Mouse (Mus musculus) E14TG2a.4 (cell line): ENCODE data around the gene Tuba1c.
A peak's percentile ranks its signal among the peaks of the same experiment; 100 is the strongest.

Experiments used
- H3K27me3 ChIP-seq: 2 replicates; pipeline ENCODE4 v1.6.1; 2014; ENCODE audit warnings: low read length, control low read depth; ENCODE audit not compliant: insufficient read depth
- H3K36me3 ChIP-seq: 2 replicates; pipeline ENCODE4 v1.6.1; 2014; ENCODE audit warnings: low read length, control low read depth; ENCODE audit not compliant: insufficient read depth
- H3K4me1 ChIP-seq: replicated peaks from 2 replicates; pipeline ENCODE4 v1.6.1; 2014; ENCODE audit warnings: low read depth, low read length, control low read depth
- H3K4me3 ChIP-seq: replicated peaks from 2 replicates; pipeline ENCODE4 v1.5.1; 2014; ENCODE audit warnings: mild to moderate bottlenecking, low read length
- H3K9me3 ChIP-seq: 2 replicates; pipeline ENCODE4 v1.6.1; 2014; ENCODE audit warnings: low read length, control low read depth
- CTCF ChIP-seq: conservative IDR thresholded peaks from 2 replicates; pipeline ENCODE4 v1.5.1; 2014; ENCODE audit warnings: low read length
- NANOG ChIP-seq: IDR thresholded peaks from 2 replicates; pipeline ENCODE4 v1.6.1; 2014; ENCODE audit warnings: borderline replicate concordance, low read length, mixed read lengths
- POU5F1 ChIP-seq: IDR thresholded peaks from 2 replicates; pipeline ENCODE4 v1.6.1; 2014; ENCODE audit warnings: low read length, borderline replicate concordance

The Tuba1c gene

DNA sequence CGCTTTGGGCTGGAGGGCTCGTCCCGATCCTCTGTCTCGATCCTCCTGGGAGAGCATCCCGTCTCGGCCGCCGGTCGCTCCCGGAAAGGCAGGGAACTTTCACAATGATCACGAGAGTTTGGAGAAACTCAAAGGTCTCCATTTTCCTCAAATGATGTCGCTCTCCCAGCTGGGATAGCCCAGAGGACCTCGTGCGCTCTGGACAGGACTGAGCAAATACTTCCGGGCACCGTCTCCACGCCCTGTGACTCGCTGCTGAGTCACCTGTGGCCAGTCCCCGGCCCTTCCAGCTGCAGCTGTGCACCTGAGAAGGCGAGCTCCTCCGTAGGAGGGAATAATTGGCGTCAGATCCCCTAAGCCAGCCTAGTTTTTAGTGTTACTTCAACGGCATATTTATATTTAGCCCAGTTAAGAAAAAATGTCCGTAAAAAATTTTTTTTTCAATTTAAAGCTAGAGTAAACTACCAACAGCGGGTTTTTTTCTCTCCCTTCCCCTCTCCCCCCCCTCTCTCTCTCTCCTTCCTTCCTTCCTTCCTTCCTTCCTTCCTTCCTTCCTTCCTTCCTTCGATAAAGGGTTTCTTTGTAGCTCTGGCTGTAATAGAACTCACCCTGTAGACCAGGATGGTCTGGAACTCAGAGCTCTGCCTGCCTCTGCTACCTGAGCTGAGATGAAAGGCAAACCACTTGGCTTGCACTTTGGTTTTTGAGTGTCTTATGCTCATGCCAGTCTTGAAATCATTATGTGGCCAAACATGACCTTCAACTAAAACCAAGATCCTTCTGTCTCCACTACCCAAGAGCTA lies 1.1 kb downstream of the Tuba1c start:
- Histone ChIP-seq H3K4me3 (peak overlapping the region; percentile 97), H3K9me3 (no peaks in the 10 kb centered on the region), H3K4me1 (peaks cover 51% of the 10 kb centered on the region), H3K36me3 (peaks cover 38% of the 10 kb centered on the region), H3K27me3 (no peaks in the 10 kb centered on the region)
- TF ChIP-seq POU5F1 (no peak), CTCF (no peak), NANOG (no peak)

DNA sequence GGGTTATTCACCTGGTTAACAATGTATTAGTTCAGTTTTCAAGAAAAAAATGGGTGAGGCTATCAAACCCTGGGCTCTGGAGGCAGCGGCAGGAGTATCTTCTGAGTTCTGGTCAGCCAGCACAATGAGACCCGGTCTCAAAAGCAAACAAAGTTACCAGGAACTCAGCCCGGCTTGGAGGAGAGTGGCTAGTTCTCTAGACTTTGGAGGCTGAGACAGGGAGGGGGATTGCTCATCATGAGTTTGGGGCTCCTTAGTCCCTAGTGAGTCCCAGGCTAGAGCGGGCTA lies 1.6 kb downstream of the Tuba1c start:
- no peak for TF ChIP-seq NANOG
- no peaks in the 10 kb centered on the region for H3K27me3 ChIP-seq
- no peaks in the 10 kb centered on the region for H3K9me3 ChIP-seq
- peak overlapping the region; percentile 97 for H3K4me3 ChIP-seq
- H3K36me3 ChIP-seq, result peaks cover 43% of the 10 kb centered on the region
- peaks cover 54% of the 10 kb centered on the region for H3K4me1 ChIP-seq

DNA sequence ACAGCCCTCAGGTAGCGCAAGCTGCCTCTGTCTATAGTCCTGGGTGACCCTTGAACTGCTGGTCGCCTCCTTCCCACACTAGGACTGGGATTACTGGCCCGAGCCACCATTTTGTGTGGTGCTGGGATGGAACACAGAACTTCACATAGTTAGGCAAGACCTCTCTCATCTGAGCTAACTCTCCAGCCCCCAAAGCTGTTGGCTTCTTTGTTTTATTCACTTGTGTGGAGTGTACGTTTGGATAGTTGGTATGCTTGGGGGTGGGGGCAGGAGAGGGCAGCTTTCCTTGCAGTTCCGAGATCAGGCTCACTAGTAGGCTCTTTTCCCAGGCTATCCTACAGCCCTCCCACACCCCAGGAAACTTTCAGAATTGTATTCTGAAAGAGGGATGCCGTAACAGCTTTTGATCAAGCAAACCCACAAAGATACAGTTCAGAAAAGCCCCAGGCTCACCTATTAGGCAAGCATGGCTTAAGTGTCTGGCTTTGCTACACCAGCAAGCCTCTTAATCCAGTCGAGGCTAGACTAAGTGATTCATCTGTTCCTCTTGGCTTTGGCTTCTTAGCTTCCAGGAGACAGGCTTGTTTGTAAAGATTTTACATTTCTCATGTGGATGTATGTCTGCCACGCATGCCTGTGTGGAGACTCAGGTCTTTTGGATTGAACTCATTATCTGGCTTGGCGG lies 2.5 kb downstream of the Tuba1c start:
- Histone ChIP-seq H3K4me1 (peaks cover 57% of the 10 kb centered on the region), H3K9me3 (no peaks in the 10 kb centered on the region), H3K36me3 (peaks cover 50% of the 10 kb centered on the region), H3K4me3 (peak overlapping the region; percentile 97), H3K27me3 (no peaks in the 10 kb centered on the region)
- TF ChIP-seq CTCF (no peak), POU5F1 (no peak), NANOG (no peak)

DNA sequence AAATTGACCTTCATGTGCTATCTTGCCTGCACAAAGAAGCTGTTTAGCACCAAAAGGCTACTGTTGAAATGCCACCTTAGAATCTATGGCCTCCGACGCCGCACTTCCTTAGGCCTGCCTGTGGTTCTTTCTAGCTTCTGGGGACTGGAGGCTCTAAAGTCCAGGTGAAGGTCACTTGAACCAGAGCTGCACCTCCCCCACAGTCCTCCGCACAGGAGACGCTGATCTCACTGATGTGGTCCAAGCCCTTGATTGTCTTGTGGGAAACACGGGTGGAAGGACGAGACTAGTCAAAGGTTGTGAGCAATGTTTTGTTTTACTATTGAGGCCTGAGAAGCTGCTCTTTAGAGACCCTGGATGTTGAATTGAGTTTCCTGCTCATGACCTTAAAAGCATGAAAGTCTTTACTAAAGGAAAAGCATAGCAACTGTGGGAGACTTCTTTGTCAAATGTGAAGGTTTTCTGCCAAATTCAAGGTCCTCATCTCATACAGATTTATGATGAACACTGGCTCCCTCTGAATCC lies 3.1 kb downstream of the Tuba1c start:
- TF ChIP-seq NANOG (no peak), POU5F1 (no peak), CTCF (no peak)
- Histone ChIP-seq H3K4me3 (peak overlapping the region; percentile 97), H3K4me1 (peaks cover 53% of the 10 kb centered on the region), H3K36me3 (peaks cover 51% of the 10 kb centered on the region), H3K27me3 (no peaks in the 10 kb centered on the region), H3K9me3 (no peaks in the 10 kb centered on the region)

DNA sequence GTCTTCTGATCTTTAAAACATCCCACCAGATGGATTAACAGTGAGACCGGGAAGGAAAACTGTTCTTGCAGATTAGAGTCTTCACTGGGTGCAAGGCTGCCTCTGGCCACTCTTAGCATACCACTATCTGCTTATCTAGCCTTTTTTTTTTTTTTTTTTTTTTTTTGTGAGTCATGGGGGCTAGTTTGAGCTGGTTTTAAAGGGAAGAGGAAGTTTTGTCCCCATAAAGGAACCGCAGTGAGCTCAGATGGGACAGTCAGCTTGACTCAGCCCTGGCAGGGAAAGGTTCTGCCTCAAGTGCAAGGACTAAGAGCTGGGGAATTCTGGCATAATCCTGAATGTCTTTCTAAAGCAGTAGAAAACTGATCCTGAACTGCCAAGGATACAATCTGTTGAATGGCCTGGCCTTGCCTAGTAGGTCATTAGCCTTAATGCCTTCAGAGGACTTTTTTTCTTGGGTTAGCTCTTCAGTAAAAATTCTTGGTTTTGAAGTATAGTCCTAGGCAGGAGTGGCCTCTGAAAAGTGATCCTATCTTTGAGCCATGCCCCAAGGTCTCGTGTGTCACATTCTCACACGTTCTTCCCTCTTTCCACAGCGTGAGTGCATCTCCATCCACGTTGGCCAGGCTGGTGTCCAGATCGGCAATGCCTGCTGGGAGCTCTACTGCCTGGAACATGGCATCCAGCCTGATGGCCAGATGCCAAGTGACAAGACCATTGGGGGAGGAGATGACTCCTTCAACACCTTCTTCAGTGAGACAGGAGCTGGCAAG lies 4.0 kb downstream of the Tuba1c start:
- Histone ChIP-seq H3K9me3 (no peaks in the 10 kb centered on the region), H3K36me3 (peaks cover 59% of the 10 kb centered on the region), H3K27me3 (no peaks in the 10 kb centered on the region), H3K4me3 (peak overlapping the region; percentile 97; the same call in 1 of the 2 replicates), H3K4me1 (peaks cover 56% of the 10 kb centered on the region)
- TF ChIP-seq NANOG, result no peak
- TF ChIP-seq POU5F1, result no peak
- TF ChIP-seq CTCF, result no peak

DNA sequence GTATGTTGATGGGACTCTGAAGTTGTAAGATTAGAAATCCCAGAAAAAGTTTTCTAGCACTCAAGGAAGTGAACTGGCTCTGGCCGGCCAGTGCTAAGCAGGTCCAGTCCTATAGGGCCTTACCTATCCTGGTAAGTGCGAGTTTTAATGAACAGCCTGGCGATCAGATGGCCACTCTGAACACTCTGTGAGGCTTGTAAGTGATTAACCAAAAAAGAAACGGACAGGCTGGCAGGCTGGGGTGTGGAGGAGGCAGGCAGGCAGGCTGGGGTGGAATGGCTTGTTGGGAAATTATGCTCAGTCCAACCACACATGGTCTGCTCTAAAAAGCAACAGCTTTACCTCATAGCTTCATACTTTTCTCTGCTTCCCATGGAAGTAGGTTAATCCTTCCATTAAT lies 5.7 kb downstream of the Tuba1c start:
- Histone ChIP-seq H3K4me3 (no peak overlapping the region), H3K36me3 (peaks cover 62% of the 10 kb centered on the region), H3K4me1 (peaks cover 64% of the 10 kb centered on the region), H3K27me3 (no peaks in the 10 kb centered on the region), H3K9me3 (no peaks in the 10 kb centered on the region)
- TF ChIP-seq NANOG, result no peak
- no peak for TF ChIP-seq CTCF
- no peak for TF ChIP-seq POU5F1

DNA sequence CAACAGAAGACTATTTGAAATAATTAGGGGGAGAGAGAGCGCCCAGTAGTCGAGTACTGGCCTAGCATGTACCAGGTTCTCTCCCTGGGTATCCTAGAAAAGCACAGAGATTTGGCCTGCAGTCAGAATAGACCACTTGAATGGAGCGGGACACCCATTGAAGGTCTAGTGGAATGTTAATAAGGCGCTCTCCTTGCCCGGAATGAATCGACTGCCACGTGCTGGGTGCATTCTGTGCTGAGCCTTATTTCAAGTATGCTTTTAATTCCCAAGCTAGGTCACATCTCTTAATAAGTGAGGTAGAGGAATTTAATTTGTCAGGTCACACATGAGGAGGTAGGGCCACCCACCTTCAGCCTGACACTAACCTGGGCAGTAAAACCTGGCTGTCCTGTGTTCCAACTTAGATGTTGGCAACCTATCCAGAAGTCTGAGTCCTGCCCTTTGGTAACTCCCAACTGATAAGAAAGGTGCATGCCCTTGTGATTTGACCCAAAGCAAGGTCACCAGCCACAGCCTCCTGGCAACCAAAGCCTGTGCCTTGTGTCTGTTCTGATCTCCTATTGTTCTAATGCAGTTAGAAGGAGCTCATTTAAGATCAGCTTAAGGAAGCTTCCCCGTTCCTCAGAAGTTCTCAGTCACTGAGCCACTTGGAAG lies 6.7 kb downstream of the Tuba1c start:
- Histone ChIP-seq H3K4me1 (peaks cover 67% of the 10 kb centered on the region), H3K9me3 (no peaks in the 10 kb centered on the region), H3K4me3 (no peak overlapping the region), H3K27me3 (no peaks in the 10 kb centered on the region), H3K36me3 (peaks cover 62% of the 10 kb centered on the region)
- TF ChIP-seq CTCF (no peak), POU5F1 (no peak), NANOG (no peak)

DNA sequence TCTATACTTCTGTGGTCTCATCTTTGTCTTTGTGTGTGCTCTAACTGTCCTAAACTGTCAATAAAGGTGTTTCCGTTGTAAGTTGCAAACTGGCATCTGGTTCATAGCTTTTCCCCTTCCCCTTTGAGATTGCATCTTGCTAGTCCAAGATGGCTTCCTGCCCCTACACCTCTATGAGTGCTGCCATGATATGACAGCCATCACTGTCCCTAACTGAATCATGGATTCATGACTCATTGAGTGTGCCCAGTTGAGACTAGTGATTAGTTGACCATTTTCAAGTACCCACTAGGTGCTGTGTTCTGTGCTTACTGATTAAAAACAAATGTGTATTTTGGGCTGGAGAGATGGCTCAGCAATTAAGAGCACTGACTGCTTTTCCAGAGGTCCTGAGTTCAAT lies 8.3 kb downstream of the Tuba1c start:
- TF ChIP-seq CTCF (no peak), NANOG (no peak)
- Histone ChIP-seq H3K36me3 (peaks cover 50% of the 10 kb centered on the region), H3K4me3 (no peak overlapping the region), H3K4me1 (peaks cover 52% of the 10 kb centered on the region), H3K27me3 (no peaks in the 10 kb centered on the region; the same call in 1 of the 2 replicates), H3K9me3 (no peaks in the 10 kb centered on the region)
